Mouse (Mus musculus) R1 (cell line): ENCODE measurements at regions not wholly inside any gene's neighbourhood (a gene's known extent, or its start where the extent isn't known, plus 50 kb on each side); places are given as distances from the start of the nearest gene placed in this dataset.

Experiments
- DNase-seq: peaks from one replicate; pipeline ENCODE4 v3.0.0-alpha.2; 2018; ENCODE audit warnings: low read depth, low spot score

DNA sequence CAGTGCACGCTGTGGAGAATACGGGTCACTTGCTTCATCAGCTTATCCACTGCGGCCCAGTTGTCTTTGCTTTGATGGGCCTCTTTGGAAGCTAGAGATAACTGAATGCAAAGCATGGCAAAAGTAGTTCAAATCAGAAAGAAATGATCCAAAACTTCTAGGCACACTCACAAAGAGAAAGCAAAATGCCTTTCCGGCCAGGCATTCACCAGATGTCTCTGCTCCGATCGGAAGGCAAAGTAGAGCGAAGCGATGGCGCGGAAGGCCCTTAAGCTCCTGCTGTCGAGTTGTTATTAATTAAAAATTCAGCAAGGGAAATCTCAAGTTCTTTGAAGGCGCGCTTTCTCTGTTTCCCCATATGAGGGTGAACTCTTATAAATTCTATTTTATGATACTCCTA, 401.9 kb upstream of the Slc35b3 start:
- DNase-seq, result no peak

DNA sequence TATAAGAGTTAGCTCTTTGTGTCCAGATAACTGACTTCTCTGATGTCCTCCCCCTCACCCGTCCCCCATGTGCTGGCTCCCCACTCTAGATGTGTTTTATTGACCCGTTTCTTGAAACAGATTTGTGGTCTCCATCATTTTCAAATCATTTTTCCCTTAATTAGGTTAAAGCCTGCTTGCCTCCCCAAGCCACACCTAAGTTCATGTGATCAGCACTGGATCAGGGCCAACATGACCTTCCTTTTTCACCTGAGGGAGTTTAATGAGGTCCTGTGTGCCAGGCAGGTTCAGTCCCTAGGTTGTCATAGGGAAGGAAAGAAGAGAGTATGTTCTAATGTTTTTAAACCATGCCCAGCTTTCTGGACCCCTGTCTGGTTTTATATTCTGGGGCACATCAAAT, 390.9 kb upstream of the Slc35b3 start:
- DNase-seq, result no peak

DNA sequence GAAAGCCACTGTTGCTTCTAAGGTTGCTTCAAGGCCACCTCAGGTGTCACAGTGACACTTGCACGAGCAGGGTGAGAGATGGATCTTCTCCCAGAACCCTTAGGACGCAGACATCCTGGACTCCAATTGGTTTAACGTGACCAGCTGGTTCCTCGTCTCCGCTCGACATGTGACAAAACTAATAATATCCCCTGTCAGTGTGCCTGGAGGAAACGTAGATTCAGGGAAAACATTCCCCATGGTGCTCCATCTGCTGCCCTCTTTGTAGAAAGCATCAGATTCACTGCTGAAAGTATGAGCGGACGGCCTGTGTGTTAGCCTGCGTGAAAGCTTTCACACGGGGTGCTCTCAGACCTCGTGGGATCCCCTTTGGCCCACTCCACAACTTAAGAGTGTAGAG, 390.0 kb upstream of the Slc35b3 start:
- DNase-seq, result no peak

DNA sequence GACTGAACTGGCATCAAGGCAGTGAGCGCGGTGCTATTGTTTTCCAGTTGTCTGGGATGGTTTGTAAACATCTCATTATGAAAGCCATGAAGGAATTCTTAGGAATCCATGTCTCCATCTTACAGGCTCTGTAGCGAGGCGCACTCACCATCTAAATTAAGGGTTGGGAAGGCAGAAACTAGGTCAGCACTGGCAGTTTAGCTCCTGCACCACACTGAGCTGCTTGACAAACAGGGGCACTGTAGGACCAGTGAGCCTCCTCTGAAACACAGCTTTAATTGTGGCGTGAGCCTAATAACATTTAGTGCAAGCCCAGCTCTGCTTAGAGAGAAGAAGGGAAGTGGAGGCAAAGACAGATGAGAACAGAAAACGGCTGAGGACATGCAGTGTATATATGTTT, 387.1 kb upstream of the Slc35b3 start:
- DNase-seq, result no peak

DNA sequence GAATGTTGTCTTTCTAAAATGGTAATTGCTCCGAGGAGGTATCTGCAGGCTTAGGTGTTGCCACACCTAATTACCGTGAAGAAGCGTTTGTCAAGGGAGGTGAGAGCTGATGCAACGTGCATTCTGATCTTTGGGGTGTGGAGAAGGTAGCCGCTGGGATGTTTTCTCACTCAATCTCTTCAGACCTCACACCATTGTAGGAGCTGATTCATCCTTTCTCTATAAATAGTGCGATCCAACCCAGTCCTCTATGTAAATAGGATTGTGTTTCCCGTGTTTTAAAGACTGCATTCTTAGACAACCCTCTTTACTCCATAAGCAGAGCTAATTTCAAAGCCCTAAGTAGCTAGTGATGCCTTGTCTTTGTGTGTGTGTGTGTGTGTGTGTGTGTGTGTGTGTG, 374.2 kb upstream of the Slc35b3 start:
- DNase-seq, result no peak

DNA sequence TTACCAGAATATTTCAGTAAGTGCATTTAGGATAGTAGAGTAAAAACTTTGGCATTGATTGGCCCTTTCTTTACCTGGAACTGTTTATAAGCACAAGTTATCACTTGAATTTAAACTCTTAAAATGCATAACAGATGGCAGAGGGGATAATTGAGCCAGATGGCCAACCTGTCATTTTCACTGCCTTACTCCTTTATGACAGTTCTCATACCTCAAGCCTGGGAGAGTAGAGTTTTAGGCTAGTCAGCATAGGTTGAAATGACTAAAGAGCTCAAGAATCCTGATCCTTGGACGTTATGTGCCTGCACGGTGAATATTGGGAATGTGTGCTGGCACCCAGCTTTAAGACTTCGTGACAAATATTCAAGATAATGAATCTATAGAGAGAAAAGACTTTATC, 369.1 kb upstream of the Slc35b3 start:
- DNase-seq, result no peak

DNA sequence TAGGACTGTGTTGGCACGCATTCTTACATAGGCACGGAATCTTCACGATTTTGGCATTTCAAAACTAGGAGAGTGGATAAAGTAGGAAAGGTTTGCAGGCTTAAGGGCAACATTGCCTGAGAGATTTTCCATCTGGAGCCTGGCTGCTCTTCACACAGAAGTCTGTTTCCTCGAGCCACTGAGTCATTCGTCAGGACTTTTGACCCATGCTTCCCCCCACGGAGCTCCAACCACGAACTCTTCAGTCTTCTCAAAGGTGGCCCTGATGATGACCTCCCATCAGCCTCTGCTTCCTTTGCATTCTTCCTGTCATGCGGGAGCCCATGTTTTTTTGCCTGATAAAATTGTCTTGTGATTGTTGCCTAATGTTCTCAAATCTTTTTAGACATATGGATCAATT, 365.5 kb upstream of the Slc35b3 start:
- DNase-seq, result no peak

DNA sequence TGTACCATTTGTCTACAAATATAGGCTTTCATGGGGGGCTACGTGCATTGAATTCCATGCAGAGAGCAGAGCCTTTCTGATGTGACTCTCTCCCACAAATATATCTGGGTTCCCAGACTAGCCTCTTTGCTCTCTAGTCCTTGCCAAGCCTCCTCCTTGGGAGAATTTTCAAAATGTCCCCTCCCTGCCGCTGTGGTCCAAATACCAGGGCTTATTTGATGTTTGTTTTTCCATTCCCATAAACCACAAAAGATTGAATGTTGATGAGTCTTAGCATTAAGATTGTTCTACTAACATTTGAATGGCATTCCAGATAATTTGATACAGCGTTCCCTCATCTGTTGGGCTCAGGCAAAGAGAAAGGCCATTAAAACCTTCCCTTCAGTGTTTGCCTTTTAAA, 360.4 kb upstream of the Slc35b3 start:
- DNase-seq, result no peak

DNA sequence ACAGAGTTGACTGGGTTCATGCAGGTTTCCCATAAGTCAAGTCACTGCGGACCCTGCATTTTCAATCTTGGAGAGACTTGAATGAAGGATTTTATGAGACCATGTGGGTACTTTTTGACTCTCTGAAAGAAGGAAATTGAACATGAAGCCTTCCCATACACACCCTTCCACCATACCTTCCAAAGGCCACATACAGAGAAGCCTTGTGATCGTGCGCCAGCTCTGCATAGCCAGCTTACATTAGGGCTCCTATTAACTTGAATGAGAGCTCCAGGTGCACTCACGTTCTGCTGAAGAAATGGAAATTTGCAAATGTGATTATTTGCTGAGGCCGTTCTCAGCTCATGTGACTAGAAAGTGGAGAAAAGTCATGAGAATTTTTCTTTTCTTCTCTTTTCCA, 349.1 kb upstream of the Slc35b3 start:
- no peak for DNase-seq

DNA sequence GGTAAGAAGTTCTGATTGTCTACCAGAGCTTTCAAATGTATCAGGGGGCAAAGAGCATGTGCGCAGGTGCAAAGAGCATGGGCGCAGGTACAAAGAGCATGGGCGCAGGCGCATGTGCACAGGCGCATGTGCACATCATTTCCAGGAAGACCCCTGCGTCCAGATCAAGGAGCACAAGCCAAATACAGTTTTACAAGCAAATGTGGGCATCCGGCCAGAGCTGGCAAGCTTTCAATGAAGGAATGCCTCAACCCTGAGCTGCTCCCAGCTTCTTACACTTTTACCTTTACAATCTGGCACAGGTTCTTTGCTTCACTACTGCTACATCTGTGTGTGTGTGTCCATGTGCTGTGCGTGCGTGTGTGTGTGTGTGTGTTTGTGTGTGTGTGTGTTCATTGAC, 347.2 kb upstream of the Slc35b3 start:
- no peak for DNase-seq

DNA sequence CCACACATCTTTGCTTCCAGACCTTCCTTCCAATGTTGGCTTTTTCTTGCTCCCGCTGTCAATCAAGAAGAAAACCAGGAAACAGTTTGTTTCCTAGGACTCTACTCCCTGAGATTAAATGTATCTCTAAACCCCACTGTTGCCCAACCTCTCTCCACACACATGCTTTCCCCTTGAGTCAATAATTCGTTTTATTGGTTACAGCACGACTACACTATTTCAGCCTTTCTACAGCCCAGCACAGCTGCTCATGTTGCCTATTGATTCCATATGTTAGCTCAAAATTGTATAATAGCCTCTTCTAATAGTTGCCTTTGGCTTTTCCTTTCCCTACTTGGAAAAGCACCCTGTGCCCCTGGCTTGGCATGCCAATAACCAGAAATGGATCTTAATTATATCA, 346.2 kb upstream of the Slc35b3 start:
- no peak for DNase-seq

DNA sequence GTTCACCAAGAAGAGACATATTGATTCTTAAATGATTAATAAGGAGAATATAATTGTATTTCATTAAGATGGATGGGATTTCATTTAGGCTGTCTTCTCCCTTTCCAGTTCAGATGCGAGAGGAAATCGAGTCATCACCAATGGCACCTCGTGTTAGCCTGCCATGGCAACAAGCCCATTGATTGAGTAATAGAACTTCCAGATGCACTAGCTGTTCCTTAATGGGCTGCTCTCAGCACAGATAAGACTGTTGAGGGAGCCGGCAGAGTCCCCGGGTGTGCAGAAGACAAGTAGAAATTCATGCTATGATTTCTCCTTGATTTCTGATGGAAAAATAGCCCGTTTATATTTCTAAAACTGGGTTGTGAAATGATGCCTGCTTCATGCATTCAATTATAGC, 336.5 kb upstream of the Slc35b3 start:
- DNase-seq, result no peak

DNA sequence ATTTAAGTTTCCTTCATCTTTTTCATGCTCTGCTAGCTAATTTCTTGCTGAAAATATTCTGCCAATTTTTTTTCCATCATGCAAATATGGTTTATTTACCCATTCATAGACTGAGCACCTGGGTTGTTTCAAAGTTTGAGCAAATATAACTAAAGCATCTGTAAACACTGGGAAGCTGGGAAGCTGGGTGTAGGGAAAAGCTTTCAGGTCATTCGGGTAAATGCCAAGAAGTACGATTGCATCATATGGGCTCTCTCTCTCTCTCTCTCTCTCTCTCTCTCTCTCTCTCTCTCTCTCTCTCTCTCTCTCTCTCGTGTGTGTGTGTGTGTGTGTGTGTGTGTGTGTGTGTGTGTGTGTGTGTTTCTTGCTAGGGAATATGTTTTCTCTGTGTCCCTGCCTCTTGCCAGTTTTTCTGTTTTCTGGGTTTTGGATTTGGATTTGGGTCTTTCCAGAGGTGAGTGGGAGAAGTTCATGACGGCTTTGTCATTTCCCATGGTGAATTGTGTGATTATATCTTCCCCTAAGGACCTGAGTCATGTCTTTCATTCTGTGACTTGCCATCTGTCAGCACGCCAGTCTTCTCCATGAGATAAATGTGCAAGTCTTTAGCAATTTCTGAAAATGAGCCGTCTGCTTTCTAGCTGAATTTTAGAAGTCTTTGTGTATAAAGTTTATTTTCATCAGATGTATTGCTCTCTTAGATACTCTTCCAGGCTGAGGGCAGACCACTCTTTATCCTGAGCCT, 329.7 kb upstream of the Slc35b3 start:
- DNase-seq, result no peak

DNA sequence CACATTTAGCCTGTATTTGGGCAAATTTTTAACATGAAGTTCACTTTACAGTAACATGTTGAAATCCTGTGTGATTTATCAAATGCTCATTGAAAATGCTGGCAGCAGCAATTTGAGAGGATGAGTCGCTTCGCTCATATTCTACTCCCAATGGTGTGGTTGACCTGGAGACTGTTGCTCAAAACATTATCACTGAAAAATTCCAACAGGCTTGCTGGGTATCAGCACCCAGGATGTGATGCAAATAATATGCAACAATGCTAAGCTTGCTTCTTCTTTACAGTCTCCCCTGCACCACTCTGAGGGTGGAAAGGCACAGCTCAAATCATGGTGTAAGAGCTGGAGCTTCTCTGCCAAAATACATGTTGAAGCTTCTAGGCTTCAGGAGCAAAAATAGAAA, 321.6 kb upstream of the Slc35b3 start:
- no peak for DNase-seq

DNA sequence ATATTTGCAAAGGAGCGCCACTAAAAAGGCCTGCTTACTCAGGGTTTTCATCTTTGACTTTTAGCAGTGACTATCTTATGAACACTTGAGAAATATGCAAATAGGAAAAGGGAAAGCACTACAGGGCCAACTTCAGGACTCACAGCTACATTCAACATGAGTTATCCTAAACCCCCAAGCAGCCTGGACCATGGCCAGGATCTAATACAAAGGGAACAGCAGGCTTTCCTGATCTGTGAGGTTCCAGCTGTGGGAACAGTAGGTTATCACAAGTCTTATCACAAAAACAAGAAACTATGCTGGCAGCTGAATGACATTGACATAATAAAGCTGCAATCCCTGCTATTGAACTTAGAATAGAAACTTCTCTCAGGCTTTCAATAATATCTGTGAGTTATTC, 317.4 kb upstream of the Slc35b3 start:
- DNase-seq, result no peak

DNA sequence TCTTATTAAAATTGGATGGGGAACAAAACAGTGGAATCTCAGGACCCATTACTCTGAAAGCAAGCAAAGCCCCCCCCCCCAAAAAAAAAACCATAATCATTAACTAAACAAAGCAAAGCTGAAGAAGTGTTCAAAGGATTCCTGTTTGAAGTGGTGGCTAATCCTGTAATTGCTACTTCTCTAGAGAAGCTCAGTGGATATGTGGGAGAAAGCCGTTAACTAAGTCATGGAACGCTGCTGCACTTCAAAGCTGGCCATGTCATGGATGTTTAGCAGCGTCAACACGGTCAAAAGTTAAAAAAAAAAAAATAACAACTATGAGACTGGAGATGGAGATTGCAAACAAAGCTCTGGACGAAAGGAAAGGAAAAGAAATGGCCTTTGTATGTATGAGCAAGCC, 305.3 kb upstream of the Slc35b3 start:
- no peak for DNase-seq

DNA sequence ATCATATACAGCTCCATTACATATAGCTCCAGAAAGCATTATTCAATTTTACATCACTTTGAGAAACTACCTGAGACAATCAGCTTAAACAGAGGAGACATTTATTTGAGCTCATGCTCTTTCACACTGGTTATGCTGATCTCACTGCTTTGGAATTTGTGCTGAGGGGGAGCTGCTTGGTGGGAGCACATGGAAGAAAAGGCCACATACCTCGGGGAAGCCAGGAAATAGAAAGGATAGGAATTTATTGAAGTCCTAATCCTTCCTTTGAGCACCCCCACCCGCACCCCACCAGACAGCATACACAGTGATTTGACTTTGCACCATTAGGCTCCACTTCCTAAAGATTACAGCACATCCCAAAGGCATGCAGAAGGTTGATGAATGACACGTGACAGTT, 296.0 kb upstream of the Slc35b3 start:
- peak; percentile 19 for DNase-seq

DNA sequence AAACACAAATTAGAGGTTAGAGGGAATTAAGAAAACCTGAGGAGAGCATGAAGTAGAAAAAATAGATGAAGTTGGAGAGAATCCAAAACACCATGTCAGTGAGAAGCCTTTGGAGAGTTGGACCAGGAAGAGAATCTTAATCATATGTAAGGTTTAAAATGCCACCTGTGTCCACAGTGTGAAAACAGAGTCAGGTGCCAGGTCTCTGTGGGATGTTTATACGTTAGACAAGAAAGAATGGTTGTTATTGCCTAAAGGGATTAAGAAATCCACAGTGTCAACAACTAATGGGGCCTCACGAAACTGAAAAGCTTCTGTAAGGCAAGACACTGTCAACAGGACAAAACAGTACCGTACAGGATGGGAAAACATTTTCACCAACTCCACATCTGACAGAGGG, 294.7 kb upstream of the Slc35b3 start:
- no peak for DNase-seq

DNA sequence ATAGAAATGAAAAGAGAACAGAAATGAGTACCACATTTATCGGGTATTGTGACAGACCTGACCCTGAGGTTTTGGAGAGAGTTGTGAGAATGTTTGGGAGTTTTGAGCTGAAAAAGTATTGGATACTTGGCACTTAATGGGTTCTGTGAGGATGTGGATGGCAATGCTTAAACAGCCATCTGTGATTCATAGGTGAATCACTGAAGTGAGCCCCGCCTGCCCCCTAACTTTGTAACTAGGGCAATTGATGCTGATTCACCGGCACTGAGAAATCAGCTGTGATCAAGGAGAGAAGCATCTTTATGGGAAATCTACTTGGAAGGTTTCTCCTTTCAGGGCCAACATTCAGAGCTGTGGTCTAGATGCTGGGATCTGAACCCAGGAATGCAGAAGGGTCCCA, 291.9 kb upstream of the Slc35b3 start:
- DNase-seq, result no peak

DNA sequence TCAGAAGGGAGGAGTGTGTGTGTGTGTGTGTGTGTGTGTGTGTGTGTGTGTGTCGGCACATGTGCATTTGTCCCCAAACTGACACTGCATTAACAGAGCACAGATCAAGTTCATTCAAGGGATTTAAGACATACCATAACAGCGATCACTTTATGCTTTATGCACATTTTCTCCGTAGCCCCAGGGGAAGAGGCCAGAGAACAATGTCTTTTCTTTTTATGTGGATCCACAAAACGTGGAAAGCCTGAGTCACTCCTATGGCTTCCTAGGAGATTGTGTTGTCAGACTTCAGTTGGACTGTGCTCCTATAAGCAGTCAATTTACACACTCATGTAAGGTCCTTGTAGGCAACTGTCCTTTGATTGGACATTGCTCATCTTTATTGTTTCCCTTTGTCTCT, 289.4 kb upstream of the Slc35b3 start:
- DNase-seq, result no peak

DNA sequence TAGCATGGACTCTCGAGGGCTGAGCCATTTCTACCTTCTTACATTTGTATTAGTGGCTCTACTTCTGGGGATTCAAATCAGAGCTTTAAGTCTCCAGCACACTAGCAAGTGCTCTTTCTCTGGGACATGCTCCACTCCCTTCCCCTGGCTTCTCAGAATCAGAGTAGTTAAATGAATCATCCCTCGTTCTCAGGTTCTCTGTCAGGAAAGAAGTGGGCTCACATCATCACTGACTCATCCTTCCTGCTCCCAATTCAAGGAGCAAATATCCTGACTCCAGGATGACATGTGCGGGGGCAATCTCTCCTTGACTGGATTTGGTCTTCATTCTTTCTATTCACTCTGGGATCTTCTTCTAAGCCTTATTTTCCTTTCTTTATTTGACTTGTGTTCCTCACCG, 266.2 kb upstream of the Slc35b3 start:
- no peak for DNase-seq

DNA sequence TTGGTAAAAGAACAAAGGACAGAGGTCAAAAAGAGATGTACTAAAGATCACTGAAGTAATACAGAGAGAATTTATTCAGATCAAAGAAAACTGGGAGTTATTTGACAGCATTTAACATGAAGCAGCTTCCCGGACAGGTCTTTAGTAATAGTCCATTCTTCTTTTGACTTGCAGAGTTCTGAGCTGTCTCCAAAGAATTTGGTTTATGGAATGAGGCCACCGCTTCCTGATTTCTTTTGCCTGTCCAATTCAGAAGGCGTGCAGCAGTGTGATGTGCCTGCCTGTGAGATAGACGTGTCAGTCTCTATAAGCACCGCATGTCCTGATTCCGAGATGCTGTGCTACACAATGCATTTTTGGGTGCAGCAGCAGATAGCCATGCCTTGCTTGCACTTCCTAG, 265.0 kb upstream of the Slc35b3 start:
- DNase-seq, result no peak

DNA sequence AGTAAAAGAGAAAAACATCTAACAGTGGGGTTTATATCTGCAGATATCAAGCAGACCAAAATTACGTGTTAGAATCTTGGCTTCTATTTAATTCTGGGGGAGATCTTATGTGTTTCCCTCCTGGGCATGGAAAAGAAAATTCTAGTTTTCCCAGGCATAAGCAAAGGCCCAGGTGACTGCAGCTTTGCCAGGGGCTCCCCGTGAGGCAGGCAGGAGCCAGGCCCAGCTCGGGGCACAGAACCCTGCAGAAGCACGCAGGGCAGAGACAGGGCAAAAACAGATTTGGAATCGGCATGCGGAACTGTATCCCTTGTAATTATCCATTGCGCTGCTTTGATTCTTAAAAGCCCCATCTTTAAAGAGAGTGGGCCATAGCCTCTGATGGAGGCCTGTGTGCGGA, 250.4 kb upstream of the Slc35b3 start:
- no peak for DNase-seq

DNA sequence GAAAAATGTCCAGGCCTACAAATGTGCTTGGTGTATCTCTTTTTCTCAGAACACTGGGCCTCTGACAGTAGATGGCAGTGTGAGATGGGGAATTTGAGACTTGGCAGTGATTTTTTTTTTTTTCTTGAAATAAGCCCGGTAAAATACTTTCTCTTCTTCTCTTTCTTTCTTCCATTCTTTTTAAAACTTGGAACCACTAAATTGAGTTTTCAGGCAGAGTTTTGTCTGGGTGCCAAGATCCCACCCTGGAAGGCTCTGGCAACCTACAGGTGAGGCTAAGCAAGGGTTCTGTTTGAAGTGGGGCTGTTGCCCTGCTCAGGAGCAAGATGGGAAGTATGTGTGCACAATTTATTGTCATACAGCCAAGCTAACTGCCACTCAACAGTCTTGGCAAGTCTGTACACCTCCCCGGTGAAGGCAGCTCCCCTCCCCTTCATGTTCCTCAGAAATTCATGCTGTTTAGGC, 223.1 kb upstream of the Slc35b3 start:
- no peak for DNase-seq
